Mouse (Mus musculus): ENCODE results near the gene Meaf6.

Gene Meaf6

GRCm38 (mm10) chr4:125116090-125116861 is 31.3 kb downstream of the Meaf6 start:
- DNase-seq = peak; percentile 87

DNA sequence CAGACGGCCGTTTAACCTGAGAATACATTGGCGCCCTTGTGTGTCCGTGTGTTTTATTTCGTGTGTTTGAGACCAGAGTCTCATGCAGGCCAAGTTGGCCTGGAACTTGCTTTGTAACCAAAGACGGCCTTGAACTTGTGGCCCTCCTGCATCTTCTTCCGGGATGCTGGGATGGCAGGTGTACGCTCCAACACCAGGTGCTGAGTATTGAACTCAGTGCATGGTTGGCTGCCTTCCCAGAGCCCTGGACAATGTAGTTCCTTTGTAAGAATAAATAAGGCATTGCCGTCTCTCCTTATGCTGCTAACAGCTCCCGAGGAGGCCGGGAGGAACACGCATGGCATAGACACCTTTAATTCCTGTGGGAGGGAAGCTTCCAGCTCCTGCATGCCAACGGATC is 32.0 kb downstream of the Meaf6 start:
- no peak for DNase-seq

- DNase-seq = no peak
Observed at GRCm38 (mm10) chr4:125117902-125118320, 33.0 kb downstream of the Meaf6 start.

DNA sequence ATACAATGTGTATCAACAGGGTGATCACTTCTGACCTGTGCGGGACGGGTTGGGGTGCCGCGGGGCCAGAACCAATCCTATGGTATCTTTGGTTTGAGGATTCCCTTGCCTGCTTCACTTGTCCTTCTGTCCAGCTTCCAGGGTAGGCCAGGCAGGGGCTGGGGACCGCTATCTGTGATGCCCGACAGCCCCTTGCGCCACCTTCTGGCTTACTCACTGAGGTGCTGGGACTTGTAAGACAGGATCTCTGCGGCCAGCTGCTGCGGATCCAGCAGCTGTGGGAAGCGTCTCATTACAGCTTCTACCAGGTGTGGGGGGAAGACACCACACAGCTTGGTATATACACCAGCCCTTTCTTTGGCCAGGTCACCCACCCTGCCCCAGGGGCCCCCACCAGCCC is 34.1 kb downstream of the Meaf6 start:
- no peak for DNase-seq

DNA sequence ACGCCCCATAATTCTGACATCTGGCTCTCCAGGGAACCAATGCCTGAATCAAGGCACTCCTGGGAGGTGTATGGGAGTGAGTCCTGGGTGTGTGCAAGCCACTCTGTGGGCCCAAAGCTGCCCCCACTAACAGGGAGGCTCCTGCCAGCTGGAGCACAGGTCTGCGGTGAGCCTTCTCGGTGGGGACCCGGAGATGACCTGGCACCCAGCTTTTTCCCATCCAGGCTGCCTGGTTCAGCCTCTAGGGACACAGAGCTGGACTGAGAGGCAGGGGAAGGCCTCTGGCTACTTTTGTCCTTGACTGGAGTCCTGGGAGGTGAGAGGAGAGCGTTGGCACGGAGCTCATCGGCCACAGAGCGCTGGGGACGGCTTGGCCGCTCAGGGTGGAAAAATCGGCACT is 34.8 kb downstream of the Meaf6 start:
- no peak for DNase-seq

DNA sequence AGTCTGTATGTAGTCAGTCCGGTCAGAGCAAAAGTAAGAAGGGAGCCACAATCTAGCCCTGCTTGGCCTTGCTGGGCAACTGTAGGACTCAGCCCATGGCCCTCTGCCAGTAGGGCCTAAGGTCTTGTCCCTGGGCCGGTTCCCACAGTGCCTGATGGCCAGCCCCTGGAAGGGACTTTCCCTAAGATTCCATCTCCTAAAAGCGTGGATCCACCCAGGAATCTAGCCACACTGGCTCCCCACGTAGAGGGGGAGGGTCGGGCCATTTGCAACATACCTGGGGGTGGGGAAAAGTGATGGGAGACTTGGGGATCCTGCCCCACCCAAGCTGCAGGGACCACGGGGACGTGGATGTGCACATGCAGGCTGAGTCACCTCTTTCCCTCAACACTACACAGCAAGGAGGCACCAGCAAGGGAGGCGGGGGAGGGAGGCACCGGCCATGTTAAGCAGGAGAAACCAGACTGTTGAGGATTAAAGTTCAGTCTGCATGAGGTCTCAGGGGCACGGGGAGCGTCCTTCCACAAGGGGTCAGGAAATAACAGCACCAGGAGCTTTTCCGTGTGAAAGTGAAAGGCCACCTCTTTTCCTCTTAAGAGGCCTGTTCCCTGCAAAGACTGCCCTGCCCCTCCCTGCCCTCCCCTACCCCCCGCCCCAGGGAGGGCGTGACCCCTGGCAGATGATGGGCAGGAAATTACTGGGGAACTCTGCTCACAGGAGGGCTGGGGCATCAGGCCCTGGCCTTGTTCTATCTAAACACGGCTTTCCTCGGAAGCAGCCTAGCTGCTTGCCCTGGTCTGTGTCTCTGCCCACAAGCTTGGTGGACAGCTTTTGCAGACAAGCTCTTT is 37.7 kb downstream of the Meaf6 start:
- DNase-seq = peak; percentile 84

- peak; percentile 57 for DNase-seq
Observed at GRCm38 (mm10) chr4:125123279-125123671, 38.3 kb downstream of the Meaf6 start.

GRCm38 (mm10) chr4:125124424-125125209 is 39.7 kb downstream of the Meaf6 start:
- peak; percentile 67 for DNase-seq

DNA sequence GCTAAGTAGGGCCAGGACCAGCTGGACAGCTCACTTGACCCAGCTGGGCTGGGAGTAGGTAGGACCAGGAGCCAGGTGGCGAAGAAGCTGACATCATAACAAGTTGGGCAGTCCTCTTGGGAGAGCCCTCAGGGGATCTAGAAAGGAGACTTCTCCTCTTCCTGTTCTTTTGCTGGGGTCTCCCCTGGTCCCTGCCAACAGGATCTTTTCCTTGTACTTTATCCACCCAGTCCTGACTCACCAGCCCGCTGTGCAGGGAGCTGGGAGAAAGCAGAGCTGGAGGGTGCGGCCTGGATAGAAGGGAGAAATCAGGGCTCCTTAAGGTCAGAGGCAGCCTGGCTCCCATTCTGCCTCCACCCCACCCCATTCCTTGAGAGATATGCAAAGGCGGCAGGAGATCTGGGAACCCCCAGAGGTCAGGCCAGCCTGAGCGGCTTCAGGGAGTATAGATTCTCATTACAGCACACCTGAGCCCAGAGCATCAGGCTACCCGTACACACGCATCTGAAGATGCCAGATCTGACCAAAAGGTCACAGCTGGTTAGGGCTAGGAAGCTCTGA is 40.5 kb downstream of the Meaf6 start:
- DNase-seq = no peak

DNA sequence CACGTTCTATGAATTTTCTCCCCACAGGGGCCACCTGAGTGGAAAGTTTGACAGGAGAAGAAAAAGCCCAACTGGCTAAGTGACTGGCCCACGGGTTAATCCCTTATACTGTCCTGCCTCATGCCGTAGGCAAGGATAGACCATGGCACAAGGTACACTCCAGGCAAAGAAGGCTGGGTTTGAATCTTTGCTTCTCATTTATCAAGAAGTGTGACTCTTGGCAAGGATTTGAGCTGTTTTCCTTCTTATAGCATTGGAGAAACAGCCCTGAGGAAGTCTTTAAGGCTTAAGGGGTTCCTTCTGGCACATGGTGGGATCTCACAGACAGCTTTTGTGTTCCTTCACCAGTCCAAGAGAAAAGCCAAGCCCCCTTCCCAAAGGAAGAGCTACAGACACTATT is 41.3 kb downstream of the Meaf6 start:
- no peak for DNase-seq

DNA sequence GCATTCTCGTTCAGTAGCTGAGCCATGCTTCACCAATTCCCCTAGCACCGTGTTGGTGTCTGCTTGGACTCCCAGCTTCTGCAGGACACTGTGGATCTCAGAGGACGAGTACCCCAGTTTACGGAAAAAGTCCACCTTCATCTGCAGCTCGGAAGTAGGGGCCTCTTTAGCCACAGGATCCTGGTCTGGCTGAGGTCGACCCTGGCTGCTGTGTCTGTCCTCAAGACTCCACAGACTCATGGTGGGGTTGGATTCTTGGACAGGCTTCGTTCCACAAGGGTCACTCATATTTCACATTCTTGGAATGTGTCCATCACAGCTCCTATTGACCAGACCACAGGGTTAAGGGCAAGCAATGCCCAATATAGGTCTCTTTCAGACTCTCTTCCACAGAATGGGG is 41.8 kb downstream of the Meaf6 start:
- DNase-seq = no peak

- peak; percentile 89 for DNase-seq
Observed at GRCm38 (mm10) chr4:125127305-125128084, 42.6 kb downstream of the Meaf6 start, which contains the start of gene Zc3h12a. Gene Zc3h12a, minus strand, starts transcription at chr4:125127840.

GRCm38 (mm10) chr4:125131493-125131892 is 46.6 kb downstream of the Meaf6 start:
- DNase-seq = no peak

- no peak for DNase-seq
Observed at GRCm38 (mm10) chr4:125132394-125132793, 47.5 kb downstream of the Meaf6 start.

- DNase-seq = no peak
Observed at GRCm38 (mm10) chr4:125134192-125134591, 49.3 kb downstream of the Meaf6 start.

DNA sequence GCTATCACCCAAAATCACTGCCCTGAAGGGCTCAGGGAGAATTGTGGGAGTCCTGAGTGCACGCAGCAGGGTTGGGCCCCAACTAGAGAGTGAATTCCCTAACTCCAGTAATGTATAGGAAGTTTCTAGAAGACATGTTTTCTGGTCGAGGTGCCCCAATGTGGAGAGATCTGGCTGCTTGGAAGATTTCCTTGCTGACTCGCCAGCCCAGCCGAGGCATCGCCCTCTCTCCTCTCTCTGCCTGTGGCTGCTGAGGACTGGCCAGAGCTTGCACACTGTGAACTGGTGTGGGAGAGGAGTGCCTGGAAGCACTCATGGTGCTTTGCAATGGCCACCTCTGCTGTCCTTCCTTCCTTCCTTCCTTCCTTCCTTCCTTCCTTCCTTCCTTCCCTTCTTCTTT is 49.7 kb downstream of the Meaf6 start:
- DNase-seq = no peak

GRCm38 (mm10) chr4:125135076-125135855 is 50.3 kb downstream of the Meaf6 start:
- no peak for DNase-seq

- no peak for DNase-seq
Observed at GRCm38 (mm10) chr4:125136303-125136888, 51.5 kb downstream of the Meaf6 start.

GRCm38 (mm10) chr4:125138321-125138720 is 53.4 kb downstream of the Meaf6 start:
- DNase-seq = no peak

DNA sequence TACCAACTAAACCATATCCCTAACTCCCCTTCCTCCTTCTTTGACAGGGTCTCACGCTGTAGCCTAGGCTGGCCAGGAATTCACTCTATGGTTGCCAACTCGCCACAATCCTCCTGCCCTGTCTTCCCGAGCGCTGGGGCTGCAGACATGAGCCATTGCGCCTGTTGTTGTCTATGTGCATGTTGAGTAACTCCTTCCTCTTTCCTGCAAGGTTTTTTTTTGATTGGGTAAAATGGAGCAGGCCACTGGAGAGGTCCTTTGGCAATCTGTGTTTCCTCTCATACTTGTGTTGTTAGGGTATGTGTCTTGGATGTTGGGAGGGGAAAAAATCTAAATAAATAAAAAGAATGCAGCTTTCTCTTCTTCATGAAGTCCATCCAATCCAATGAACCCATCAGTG is 59.3 kb downstream of the Meaf6 start:
- no peak for DNase-seq

DNA sequence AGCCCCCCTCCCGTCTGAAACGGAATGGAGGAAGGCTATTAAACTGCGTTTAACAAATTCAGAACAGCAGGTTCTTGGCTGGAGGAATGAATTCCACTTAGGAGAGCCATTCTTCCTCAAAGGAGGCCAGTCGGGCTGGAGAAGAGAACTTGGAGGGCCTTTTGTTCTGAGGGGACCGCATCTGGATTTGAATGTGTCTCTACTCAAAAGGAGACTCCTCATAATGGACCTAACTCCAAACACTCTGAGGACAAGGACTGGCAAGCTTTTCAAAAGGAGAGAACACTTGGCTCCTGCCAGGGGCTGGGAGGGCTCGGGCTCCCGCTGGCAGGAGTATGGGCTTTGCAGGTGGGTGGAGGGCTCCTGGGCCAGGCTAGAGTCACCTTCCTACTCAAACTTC is 59.7 kb downstream of the Meaf6 start:
- no peak for DNase-seq

Measured in kidney, adult 11 months (tissue).